ENCODE assay signal across 9 mouse cellular contexts in genomic region chr1:182868432-182869113, GRCm38 (mm10).
DNase-seq lines count a peak whose midpoint lies in the region; ATAC-seq lines count a peak whose summit lies in the region.
"Had no signal": no experiment of that assay in that cellular context is flagged by ENCODE, and none has a peak within 500 bp of the region (broad histone marks: within the 10 kb centered on the region; RNA-seq: fewer than 3 reads in every experiment).

No protein-coding gene starts in this region.

- no peak overlapping the region for H3K4me3 ChIP-seq in embryonic facial prominence, embryonic 11.5 days (ENCODE audit: low read depth, low read length)
- no peak overlapping the region for H3K4me3 ChIP-seq in heart, embryonic 10.5 days
- H3K4me3 ChIP-seq in kidney, embryonic 15.5 days (replicated peaks), result no peak overlapping the region
- H3K4me3 ChIP-seq: embryonic facial prominence, embryonic 15.5 days had no signal

- H3K36me3 ChIP-seq in embryonic facial prominence, embryonic 11.5 days (replicated peaks; ENCODE audit: control insufficient read depth, insufficient read depth, low read depth, low read length), result no peaks in the 10 kb centered on the region
- peaks cover 10% of the 10 kb centered on the region; the same call in 1 of the 2 replicates for H3K36me3 ChIP-seq in heart, embryonic 10.5 days
- H3K36me3 ChIP-seq in kidney, embryonic 15.5 days, result peaks cover 11% of the 10 kb centered on the region
- H3K36me3 ChIP-seq: embryonic facial prominence, embryonic 15.5 days had no signal

- peak overlapping the region; percentile 41; the same call in 1 of the 2 replicates for H3K27ac ChIP-seq in embryonic facial prominence, embryonic 11.5 days (replicated peaks; ENCODE audit: low read depth, low read length)
- H3K27ac ChIP-seq in heart, embryonic 10.5 days, result peak overlapping the region; percentile 67
- H3K27ac ChIP-seq in kidney, embryonic 15.5 days, result peak overlapping the region; percentile 28
- H3K27ac ChIP-seq: embryonic facial prominence, embryonic 15.5 days; macrophage had no signal

- DNase-seq in A20 (ENCODE audit: low read depth, low spot score) (peak; percentile 38), ES-CJ7 (ENCODE audit: low read depth, low spot score) (peak; percentile 75)
- peak; percentile 39 for DNase-seq in embryonic facial prominence, embryonic 11.5 days (ENCODE audit: low spot score)
- no peak for DNase-seq in heart, embryonic 10.5 days (ENCODE audit: low spot score)
- DNase-seq in lung, postnatal 14 days, result peak; percentile 72
- DNase-seq in right cerebral cortex, postnatal 4 days, result peak; percentile 23

- H3K9ac ChIP-seq in embryonic facial prominence, embryonic 11.5 days (replicated peaks; ENCODE audit: low read length), result no peak overlapping the region
- H3K9ac ChIP-seq in kidney, embryonic 15.5 days, result no peak overlapping the region
- H3K9ac ChIP-seq: embryonic facial prominence, embryonic 15.5 days had no signal

- WGBS in embryonic facial prominence, embryonic 11.5 days, result 64% methylated on average over 14 of the region's 14 CpGs
- 62% methylated on average over 14 of the region's 14 CpGs for WGBS in heart, embryonic 10.5 days
- 74% methylated on average over 14 of the region's 14 CpGs for WGBS in kidney, embryonic 15.5 days

- H3K27me3 ChIP-seq in embryonic facial prominence, embryonic 11.5 days (ENCODE audit: control insufficient read depth, insufficient read depth, low read length), result no peaks in the 10 kb centered on the region
- H3K27me3 ChIP-seq in heart, embryonic 10.5 days (ENCODE audit: insufficient read depth, poor library complexity, severe bottlenecking), result no peaks in the 10 kb centered on the region
- no peaks in the 10 kb centered on the region for H3K27me3 ChIP-seq in kidney, embryonic 15.5 days
- H3K27me3 ChIP-seq: embryonic facial prominence, embryonic 15.5 days had no signal

- H3K9me3 ChIP-seq in embryonic facial prominence, embryonic 11.5 days (replicated peaks; ENCODE audit: control insufficient read depth, low read length), result no peaks in the 10 kb centered on the region
- H3K9me3 ChIP-seq in heart, embryonic 10.5 days, result peaks cover 18% of the 10 kb centered on the region
- H3K9me3 ChIP-seq in kidney, embryonic 15.5 days (replicated peaks), result peaks cover 10% of the 10 kb centered on the region
- H3K9me3 ChIP-seq: embryonic facial prominence, embryonic 15.5 days had no signal

- ATAC-seq in embryonic facial prominence, embryonic 11.5 days (replicated peaks; ENCODE audit: insufficient number of reproducible peaks, low FRiP score, low TSS enrichment, low read depth), result peak; percentile 82
- ATAC-seq in kidney, embryonic 15.5 days (replicated peaks; ENCODE audit: low FRiP score), result peak; percentile 76

- H3K4me1 ChIP-seq in embryonic facial prominence, embryonic 11.5 days (ENCODE audit: control insufficient read depth, insufficient read depth, low read length), result peaks cover 4% of the 10 kb centered on the region; the same call in 1 of the 2 replicates
- H3K4me1 ChIP-seq in heart, embryonic 10.5 days, result peaks cover 9% of the 10 kb centered on the region
- H3K4me1 ChIP-seq in kidney, embryonic 15.5 days, result peaks cover 20% of the 10 kb centered on the region

- H3K4me2 ChIP-seq in embryonic facial prominence, embryonic 11.5 days (ENCODE audit: low read depth, low read length), result no peak overlapping the region
- H3K4me2 ChIP-seq in kidney, embryonic 15.5 days, result no peak overlapping the region
- H3K4me2 ChIP-seq: embryonic facial prominence, embryonic 15.5 days had no signal
